Mouse (Mus musculus) kidney, postnatal 14 days (tissue): Measurements from ENCODE around the gene Pole.

Source experiments
- DNase-seq: peaks from one replicate; pipeline ENCODE4 v3.0.0; 2022; ENCODE audit warnings: mixed read lengths

The Pole gene

DNA sequence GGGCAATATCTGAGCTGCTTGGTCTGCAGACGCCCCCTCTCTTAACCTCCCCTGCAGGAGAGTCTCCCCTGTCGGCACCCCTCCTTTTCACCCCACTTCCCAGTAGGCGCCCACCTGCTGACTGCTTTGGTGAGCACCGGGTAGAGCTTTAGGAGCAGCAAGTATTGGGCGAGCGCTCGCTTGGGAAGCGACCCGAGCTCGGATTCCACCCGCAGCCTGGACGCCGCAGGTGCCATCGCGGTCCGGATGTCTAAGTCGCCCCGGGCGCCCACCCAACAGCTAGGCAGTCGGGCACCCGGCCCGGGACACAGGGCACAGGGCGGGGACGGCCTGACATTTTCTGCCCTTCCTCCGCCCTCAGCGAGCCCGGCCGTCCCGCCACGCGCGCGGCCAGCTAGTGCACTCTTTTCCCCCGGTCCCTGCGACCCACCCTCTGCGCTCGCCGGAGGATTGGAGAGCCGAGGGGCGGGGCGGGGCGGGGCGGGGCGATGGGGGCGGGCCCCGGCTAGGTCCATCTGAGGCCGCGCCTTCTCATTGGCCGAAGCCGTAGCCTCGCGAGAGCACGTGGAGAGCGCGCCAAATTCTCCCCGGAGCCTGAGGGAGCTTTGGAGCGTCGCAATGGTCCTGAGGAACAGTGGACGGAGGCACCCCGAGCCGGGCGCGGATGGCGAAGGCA, at the start of gene Pole, which contains the start of gene Pxmp2:
Gene Pole, plus strand, starts transcription at position 537 of the 676 bp plus-strand sequence.
Gene Pxmp2, minus strand, starts transcription at position 417 of the 676 bp plus-strand sequence.
- DNase-seq = peak; percentile 95

DNA sequence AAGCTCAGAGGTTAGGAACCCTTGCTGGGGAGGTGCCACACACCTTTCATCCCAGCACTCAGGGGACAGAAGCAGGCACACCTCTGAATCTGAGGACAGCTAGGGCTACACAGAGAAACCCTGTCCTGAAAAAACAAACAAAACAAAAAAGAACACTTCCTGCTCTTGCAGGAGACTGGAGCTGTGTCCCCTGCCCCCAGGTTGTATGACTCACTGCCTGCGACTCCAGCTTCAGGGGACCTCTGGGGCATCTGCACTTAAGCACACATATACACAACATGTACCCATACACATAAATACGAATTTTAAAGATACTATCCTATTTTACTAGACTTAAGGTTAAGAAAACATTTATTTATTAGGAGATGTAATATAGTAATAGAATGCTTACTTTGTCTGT, 42.0 kb upstream of the Pole start:
- DNase-seq = no peak

DNA sequence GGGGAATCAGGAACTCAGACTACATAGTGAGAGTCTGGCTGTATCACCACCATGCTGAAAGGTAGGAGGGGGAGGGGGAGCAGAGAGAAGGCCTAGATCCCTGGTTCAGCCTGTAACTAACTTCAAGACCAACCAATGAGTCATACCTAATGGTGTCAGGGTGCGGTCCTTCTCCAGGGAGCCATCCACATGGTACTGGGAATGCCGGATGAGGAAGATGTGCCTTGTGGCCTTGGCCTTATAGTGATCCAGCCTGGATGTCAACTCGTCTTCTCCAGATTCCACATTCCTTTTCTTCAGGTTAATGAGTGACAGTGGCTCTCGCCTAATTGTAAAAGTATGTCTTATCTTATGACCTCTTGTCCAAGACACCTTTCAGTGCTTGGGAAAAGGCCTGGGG, 19.2 kb upstream of the Pole start:
- no peak for DNase-seq

DNA sequence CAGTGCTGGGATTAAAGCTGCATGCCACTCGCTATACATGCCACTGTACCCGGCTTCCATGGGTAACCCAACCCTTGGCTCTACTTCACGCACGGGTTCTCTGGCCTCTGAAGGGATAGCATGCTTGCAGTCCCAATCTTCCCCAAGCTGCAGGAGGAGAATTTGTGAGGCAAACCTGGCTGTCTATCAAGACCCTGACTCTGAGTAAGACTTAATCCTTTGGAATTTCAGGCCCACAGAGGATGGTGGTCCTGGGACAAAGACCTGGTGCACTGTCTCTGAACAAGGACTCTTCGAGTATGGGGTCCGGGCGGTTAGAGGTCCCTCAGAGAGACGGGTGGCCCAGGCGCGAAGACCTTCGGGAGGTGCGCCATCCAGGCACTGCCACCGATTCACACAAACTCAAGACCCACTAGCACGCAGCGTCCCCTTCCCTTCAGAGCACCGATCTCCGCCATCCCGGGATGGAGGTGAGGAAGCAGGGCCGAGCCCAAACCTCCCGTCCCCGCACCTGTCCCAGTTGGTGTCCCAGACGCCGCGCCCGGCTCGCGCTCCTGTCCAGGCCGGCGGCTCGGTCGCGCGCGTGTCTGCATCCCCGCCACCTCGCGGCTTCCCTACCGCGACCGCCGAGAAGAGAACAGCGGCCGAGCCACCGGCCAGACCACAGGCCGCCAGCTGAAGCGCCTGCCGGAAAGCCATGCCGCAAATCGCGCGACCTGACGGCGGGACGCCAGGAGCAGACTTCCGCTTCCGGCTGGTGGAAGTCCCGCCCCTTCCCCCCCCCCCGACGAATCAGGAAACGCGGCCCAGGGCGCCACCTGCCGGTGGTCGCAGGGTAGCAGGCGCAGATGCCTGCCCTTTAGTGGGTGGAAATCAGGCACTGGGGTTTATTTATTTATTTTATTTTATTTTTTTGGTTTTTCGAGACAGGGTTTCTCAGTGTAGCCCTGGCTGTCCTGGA, 16.7 kb upstream of the Pole start, which contains the start of gene Pgam5:
Gene Pgam5, minus strand, starts transcription at position 773 of the 961 bp plus-strand sequence.
- peak; percentile 94 for DNase-seq

DNA sequence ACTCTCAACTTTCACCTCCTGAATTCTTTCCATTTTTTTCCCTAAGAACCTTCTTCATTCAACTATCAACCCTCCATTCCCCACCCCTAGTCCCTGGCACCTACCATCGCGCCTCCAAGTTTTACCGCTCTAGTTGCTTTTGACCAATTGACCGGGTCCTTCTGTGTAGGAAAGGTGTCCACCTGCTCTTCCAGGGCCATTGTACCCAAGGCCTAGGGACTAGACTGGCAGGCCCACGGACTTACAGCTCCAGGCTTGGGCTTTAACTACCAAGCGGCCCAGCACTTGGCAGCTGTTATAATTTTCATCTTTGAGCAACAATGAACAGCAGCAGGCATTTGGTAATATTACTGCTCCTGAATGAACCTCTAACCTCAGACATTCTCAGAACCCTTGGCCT, 15.9 kb upstream of the Pole start:
- no peak for DNase-seq

DNA sequence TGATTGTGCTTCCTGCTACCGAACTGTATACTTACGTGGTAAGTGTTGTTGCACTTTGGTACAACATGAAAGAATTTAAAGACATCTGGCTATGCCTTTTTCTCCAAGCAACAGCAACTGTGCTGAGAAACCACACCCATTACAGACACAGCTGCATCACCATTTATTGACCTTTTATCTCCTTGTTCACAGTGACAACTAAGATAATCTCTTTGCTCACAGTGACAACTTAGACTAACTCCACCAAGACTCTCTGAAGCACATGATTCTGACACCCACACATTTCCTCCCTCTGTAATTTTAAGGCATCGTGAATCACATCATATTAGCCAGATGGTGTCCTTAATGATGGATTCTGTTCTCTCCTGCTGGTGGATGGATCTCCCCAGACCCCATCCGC, 12.0 kb upstream of the Pole start:
- DNase-seq = no peak

DNA sequence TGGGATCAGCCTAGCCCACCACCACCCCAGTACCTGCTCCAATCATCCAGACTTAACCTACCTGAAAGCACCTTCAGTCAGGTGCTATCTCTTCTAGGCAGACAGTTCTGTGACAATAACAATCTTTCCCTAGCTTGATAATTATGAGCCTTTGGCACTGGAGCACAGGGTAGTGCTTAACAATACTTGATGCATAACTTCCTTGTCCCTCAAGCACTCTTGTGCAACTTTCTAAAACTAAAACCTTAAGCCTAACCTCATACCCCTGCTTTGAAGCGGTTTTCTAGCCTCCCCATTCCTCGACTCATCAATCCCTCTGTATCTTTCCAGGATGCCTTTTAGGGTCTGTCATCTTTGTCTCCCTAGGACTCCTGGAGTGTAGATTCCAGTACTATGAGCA, 11.3 kb upstream of the Pole start:
- no peak for DNase-seq

DNA sequence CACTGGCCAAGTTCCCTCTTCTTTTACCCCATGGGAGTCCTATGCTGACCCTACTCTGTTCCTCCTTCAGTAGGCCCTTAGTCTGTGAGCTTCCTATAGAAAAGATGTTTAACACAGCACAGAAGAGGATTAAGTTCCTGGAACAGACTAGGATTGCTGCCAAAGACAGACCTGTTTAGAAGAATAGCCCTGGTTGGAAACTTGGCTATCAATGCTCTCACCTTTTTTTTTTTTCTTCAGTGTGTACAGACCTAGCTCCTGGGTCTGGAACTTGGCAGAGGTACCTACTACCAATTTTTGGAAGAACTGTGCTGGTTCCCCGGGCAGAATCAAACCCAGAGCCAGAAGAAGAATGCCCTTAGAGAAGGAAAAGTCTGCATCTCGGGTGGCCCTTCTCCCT, 9.7 kb upstream of the Pole start:
- DNase-seq = no peak

DNA sequence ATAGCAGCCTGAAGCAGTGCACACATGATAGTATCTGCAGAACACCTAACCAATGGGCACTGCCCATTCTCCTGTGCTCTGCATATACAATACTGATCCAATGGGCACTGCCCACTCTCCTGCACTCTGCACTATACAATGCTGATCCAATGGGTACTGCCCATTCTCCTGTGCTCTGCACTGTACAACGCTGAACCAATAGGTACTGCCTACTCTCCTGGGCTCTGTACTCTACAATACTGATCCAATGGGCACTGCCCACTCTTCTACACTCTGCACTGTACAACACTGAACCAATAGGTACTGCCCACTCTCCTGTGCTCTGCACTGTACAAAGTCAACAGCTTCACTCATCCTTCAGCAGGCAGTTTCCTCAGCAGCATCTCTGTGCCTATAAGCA, 9.2 kb upstream of the Pole start:
- no peak for DNase-seq

DNA sequence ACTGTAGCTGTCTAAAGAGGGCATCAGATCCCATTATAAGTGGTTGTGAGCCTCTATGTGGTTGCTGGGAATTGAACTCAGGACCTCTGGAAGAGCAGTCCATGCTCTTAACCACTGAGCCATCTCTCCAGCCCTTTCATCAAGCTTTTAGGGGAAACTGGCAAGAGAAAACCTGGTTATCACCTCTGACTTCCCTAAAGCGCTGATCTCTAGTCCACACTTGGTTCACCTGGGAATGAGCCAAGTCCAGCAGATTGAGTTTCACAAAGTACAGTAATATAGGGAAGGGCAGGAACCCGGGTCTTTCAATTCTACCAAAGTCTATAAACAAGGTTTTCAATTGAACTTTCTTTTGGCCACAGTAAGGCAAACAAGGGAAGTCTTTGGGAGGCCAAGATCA, 4.1 kb upstream of the Pole start:
- DNase-seq = no peak

DNA sequence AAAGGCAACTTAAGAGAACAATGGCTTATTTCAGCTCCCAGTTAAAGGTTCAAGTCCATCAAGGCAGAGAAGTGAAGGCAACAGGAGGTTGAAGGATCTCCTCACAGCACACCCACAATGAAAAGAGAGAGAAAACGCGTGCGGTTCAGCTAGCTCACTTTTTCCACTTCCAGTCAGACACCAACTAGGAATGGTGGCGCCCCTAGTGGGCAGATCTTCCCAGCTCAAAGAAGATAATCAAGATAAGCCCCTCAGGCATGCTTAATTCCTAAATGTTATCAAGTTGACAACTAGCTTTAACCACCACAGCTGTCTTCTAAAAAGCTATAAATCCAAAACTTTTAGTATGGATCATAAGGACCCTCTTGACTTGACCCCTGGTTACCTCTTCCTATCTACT, 1.6 kb upstream of the Pole start:
- DNase-seq = peak; percentile 66

DNA sequence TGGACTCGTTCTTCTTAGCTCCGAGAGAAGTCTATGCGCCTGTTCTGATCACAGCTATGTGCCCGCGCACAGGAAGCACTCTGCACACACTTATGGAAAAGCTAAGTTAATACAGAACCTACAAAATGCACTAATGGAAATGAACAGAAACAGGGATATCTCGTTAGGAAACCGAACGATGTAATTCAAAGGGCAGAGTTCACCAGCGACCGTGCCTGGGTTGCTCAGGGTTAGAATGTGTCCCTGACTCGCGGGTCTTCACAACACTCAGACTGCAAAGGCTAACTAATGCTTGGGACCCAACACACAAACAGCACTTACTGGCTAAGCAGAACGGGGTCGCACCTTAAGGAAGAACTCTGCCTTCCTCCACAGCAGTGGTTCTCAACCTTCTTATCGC, 950 bp upstream of the Pole start:
- DNase-seq = peak; percentile 33

DNA sequence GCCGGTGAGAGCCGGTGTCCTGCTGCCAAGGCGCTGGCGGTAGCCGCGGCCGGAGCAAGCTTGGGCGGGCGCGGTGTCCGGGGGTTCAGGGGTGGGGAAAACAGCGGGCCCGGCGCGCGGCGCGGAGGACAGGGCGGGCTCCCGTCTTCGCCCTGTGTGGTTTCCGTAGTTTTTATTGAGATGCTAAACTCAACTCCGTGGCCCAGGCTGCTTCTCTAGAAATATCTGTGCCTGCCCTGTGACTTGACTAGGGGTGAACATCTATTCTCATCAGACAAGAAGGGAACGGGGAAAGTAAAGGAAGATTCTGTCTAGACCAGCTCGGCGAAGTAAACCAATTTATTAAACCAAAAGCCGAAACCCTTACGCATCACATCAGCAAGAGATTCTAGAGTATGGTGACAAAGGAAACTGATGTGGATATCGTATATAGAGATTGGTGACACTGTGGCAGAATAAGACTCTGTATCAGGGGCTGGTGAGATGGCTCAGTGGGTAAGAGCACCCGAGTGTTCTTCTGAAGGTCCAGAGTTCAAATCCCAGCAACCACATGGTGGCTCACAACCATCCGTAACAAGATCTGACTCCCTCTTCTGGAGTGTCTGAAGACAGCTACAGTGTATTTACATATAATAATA, 459 bp downstream of the Pole start:
- no peak for DNase-seq

DNA sequence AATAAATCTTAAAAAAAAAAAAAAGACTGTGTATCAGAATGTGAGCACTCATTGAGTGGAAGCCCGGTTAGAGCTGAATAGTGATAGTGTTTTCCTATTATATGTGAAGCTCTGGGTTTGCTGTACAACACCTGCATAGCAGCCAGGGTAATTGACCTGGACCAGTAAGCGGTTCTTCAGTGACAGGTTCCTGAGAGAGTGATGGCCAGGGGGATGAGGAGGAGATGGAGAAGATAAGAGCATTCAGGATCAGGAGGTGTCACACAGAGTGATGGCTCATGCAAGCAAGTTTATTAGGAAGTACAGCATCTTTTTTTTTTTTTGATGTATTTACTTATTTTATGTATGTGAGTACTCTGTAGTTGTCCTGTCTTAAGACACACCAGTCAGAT, 974 bp downstream of the Pole start:
- no peak for DNase-seq

DNA sequence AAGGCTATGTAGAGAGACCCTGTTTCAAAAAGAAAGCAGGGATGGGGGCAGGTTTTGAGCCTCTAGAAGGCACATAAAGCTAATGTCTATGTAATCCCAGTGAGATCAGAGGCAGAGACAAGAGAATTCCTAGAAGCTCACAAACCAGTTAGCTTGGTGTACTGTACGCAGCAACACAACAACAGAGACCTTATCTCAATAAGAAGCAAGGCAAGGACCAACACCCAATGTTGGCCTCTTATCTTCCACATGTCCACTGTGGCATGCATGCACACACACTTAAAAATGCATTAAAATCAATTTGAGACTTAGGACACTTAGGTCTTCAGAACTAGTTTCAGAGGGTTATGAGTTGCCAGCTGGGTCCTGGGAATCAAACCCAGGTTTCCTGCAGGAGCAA, 5.5 kb downstream of the Pole start:
- no peak for DNase-seq

DNA sequence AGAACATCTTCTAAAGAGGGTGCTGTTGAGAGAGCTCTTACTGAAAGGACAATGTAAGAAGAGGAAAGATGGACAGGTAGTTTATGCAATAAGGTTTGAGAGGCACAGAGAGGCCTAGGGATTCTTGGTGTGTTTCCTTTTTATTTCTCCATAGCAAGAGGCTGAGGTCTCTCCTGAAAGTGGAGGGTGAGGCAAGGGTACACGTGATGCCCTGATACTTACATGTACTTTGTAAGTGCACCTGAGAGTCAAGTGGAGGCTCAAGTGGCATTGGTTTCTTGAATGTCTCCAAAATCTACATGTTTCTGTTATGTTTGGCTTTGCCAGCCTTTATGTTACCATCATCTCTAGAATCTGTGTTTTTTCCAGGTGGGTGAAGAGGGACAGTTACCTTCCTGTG, 10.5 kb downstream of the Pole start:
- DNase-seq = no peak

DNA sequence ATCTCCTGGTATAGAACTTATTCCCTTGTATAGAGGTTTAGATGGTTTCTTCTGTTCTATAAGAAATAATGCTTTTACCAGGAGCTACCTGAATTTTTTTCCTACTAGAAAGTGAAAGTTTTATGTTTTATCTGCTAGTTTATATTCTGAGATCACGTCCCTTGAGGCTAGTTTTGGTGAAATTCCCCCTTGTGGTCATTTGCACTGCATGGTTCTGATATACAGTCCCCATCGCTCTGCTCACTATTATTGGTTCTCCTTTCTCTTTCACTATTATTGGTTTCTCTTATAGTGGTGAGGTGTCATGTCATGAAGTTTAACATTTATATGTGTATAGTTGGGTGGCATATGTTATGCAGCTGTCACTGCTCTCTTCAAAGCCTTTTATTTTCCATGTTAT, 14.5 kb downstream of the Pole start:
- DNase-seq = no peak

DNA sequence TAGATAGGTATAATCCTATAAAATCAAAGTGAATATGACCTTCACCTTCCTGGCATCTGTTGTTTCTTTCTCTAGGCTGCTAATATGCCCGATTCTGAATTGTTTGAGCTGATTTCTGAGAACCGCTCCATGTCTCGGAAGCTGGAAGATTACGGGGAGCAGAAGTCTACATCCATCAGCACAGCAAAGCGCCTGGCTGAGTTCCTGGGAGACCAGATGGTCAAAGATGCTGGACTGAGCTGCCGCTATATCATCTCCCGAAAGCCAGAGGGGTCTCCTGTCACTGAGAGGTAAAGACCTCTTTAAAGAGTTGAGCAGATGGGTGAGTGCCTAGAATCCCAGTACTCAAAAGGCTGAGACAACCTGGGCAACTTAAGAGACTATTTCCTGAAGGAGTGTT, 22.8 kb downstream of the Pole start:
- no peak for DNase-seq

DNA sequence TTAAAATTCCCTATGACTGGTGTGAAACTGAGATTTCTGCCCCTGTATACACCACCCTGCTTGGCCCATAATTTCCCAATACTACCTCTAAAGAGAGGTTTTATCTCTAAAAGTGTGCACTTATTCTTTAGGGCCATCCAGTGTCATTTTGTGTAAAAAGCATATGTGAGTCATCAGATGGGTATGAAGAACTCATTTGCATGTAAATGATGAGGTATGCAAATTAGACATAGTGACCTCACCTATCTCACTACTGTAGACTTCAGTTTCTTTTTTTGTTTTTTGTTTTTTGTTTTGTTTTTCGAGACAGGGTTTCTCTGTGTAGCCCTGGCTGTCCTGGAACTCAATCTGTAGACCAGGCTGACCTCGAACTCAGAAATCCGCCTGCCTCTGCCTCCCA, 27.0 kb downstream of the Pole start:
- no peak for DNase-seq

DNA sequence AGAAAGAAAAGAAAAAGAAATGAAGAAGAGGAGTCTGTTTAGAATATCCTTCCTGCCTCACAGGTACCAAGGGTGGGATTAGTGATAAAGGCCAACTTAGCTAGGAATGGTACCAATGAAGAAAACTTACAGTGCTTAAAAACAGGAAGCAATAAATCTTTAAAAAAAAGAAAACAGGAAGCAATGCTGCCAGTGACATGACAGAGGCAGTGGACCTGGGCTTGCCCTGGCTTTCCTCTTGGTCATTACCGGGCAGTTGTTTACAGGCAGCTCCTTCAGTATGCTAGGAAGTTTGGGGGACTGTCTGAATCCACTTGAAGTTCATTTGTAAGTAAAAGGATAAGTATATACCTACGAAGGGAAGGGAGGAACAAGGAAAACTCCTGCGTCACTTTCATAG, 44.4 kb downstream of the Pole start:
- DNase-seq = peak; percentile 31

DNA sequence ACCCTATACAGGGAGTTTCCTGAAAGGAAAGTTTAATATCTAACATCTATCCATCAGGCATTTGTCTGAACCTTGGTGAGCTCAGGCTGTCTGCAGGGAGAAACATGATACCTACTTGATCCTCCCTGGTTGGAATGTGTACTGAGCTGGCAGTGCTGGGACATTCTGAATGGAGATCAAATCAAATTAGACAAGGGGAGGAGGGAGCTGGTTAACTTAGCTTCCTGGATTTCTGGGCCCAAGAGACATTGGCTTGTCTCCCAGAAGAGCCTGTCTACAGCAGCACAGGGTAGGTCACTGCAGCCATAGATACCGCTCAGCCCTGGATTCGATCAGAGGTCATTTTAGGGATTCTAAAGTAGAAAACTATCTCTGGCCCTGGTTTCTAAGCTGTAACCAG, 52.7 kb downstream of the Pole start:
- peak; percentile 19 for DNase-seq

DNA sequence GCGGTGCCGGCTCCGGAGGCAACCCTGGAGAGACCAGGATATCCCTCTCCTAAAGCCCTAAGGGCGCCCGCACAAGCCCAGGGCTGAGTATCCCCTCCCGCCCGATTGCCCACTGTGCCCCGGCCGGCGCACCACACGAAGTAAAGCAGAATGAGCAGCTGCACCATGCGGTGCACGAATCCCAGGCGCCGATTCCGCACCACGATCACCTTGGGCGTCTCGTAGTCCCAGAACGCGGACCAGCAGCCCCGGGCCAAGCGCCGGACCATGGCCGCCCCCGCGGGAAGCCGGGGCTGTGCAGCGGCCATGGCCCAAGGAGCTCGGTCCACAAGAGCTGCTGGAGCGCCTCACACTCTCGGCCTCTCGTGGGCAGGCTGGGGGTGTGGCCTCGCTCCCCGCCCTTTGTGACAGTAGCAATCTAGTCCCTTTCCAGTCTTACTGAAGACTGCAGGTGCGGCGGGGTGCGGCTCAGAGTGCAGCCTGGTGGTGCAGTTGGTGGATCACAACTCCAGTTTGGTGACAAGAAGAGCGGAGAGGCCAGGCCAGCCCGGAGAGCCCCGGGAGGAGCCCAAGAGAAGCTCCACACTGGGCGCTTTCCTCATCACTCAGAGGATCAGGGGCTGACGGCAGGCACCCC, 56.7 kb downstream of the Pole start, which contains the start of gene P2rx2:
Gene P2rx2, minus strand, starts transcription at position 565 of the 637 bp plus-strand sequence.
- DNase-seq = peak; percentile 69

DNA sequence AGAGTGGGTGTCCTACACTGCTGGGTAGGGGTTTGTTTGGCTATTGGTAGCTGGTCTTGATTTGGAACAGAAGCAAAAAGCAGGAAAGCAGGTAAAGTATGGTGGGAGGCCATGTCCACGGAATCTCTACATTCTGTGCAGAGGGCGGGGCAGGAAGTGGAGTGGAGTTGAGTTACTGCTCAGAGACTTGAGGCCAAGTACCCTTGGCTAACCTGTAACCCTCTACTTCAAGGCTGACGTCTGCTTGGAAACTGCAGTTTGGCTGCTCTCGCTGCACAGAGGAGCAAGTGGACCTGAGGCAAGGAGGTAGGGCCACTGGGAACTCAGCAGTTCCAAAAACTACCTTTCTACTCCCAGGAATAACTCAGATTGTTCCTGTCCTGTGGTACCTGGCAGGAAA, 58.4 kb downstream of the Pole start, which contains the start of gene Lrcol1:
Gene Lrcol1, plus strand, starts transcription at position 207 of the 400 bp plus-strand sequence.
- no peak for DNase-seq
